22 mouse cellular contexts compared by ENCODE assay signal in the genomic region with DNA sequence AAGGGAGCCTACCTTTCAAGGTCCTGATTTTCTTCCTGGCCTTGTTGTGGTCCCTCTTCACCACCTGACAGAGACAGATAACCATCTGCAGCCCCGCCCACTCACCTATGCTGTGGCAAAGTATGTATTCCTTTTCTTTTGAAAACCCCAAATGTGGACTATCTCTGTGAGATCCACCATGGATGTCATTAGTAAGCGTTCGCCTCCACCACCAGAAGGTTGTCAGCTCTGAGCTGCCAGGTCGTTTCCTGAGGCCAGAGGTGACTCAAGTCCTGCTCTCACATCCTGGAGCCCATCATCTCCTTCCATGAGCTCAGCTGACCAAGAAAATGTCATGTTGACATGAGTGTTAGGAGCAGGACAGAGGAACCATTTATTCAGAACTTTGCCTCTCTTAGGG. TPM values are rescaled to one million over a fixed set of nuclear protein-coding genes. Genes with fewer than 3 reads are reported as not detected.
DNase-seq lines count a peak whose midpoint lies in the region; TF ChIP-seq lines count a peak whose summit lies in the region.
"Had no signal": no experiment of that assay in that cellular context is flagged by ENCODE, and none has a peak within 500 bp of the region (broad histone marks: within the 10 kb centered on the region; RNA-seq: fewer than 3 reads in every experiment).

No protein-coding gene starts in this region.

- no peak overlapping the region for H3K9ac ChIP-seq in heart, adult 2 months (ENCODE audit: low read depth, low read length)

- no peak overlapping the region for H3K27ac ChIP-seq in heart, embryonic 10.5 days
- no peak overlapping the region for H3K27ac ChIP-seq in heart, adult 2 months
- peak overlapping the region; percentile 99 for H3K27ac ChIP-seq in testis, adult 2 months (ENCODE audit: control insufficient read depth, insufficient read depth, low read depth, low read length)

- no peaks in the 10 kb centered on the region for H3K36me3 ChIP-seq in heart, embryonic 10.5 days
- H3K36me3 ChIP-seq in heart, adult 2 months (ENCODE audit: control insufficient read depth, insufficient read depth, low read length): no peaks in the 10 kb centered on the region
- H3K36me3 ChIP-seq in testis, adult 2 months (ENCODE audit: control insufficient read depth, insufficient read depth, low read length): peaks cover 6% of the 10 kb centered on the region
- H3K36me3 ChIP-seq: G1E had no signal

- H3K4me3 ChIP-seq in heart, embryonic 10.5 days: no peak overlapping the region
- no peak overlapping the region for H3K4me3 ChIP-seq in heart, adult 2 months
- H3K4me3 ChIP-seq in testis, adult 2 months (ENCODE audit: control insufficient read depth, low read depth, low read length): peak overlapping the region; percentile 93

- H3K27me3 ChIP-seq in heart, embryonic 10.5 days (ENCODE audit: insufficient read depth, poor library complexity, severe bottlenecking): peaks cover 17% of the 10 kb centered on the region
- H3K27me3 ChIP-seq in heart, adult 2 months (ENCODE audit: control insufficient read depth, insufficient read depth, low read length): no peaks in the 10 kb centered on the region
- no peaks in the 10 kb centered on the region for H3K27me3 ChIP-seq in testis, adult 2 months (ENCODE audit: control insufficient read depth, insufficient read depth, low read length)

- H3K9me3 ChIP-seq in heart, embryonic 10.5 days: no peaks in the 10 kb centered on the region

- peaks cover 10% of the 10 kb centered on the region for H3K4me1 ChIP-seq in heart, embryonic 10.5 days
- H3K4me1 ChIP-seq in heart, adult 2 months (ENCODE audit: control insufficient read depth, insufficient read depth, low read length): no peaks in the 10 kb centered on the region
- H3K4me1 ChIP-seq in testis, adult 2 months (ENCODE audit: control insufficient read depth, insufficient read depth, low read length): no peaks in the 10 kb centered on the region

- no peaks in the 10 kb centered on the region for H3K79me2 ChIP-seq in heart, adult 2 months (replicated peaks; ENCODE audit: control insufficient read depth, insufficient read depth, low read length)

- intact Hi-C loops in heart, postnatal 14 days (cut with DNase I): no loop called here
- intact Hi-C loops in heart, adult 2 months (cut with DNase I): no loop called here

- TF ChIP-seq EP300 in heart, adult 2 months (IDR thresholded peaks at IDR 0.05; ENCODE audit: insufficient read depth, low read depth, low read length): no peak

- TF ChIP-seq POLR2A in heart, adult 2 months (IDR thresholded peaks at IDR 0.05; ENCODE audit: insufficient read depth, low read depth, low read length): no peak
- TF ChIP-seq POLR2A in testis, adult 2 months (IDR thresholded peaks at IDR 0.05; ENCODE audit: control insufficient read depth, low read depth, low read length): 0 out of 2 replicates have a peak, but pooled peaks have one; percentile 20

- WGBS in heart, embryonic 10.5 days: 77% methylated on average over 4 of the region's 4 CpGs
- 58% methylated on average over 4 of the region's 4 CpGs for WGBS in heart, adult 2 months

- TF ChIP-seq CTCF in heart, adult 2 months (IDR thresholded peaks at IDR 0.05): no peak
- TF ChIP-seq CTCF in testis, adult 2 months (IDR thresholded peaks at IDR 0.05; ENCODE audit: control insufficient read depth, insufficient read depth, insufficient replicate concordance, low read depth, low read length): no peak

- DNase-seq in heart, adult 11 months: peak; percentile 71
- DNase-seq in heart, postnatal 14 days: no peak
- DNase-seq in heart, embryonic 10.5 days (ENCODE audit: low spot score): peak; percentile 55
- DNase-seq in heart, adult 2 months: no peak
- no peak for DNase-seq in testis, postnatal 14 days (ENCODE audit: low spot score)
- DNase-seq: adrenal gland, adult 2 months; adrenal gland, adult 8-10 months; adrenal gland, postnatal 10 days; adrenal gland, postnatal 14 days; adrenal gland, postnatal 25 days; adrenal gland, postnatal 36 days; B cell, adult 2 months; cerebellum, adult 11 months; cerebellum, adult 11-12 months; cerebellum, adult 18-20 months had no signal

RNA-seq across cellular contexts. Expression of gene Sptlc1, which starts 43.5 kb away (rescaled TPM):
- 10 to 100 TPM; 13.8 to 15.1 TPM for total RNA-seq in heart, postnatal 14 days (2021)
- 20.2 and 26.3 TPM in 2 replicates for polyA plus RNA-seq in heart, embryonic 10.5 days (2016; fragmentation: Nextera tagmentation; extraction: Ambion mirVana)
- 10 to 100 TPM; 13.9 to 14.3 TPM for total RNA-seq in heart, adult 2 months (2021)
- 8.2 and 14.7 TPM in 2 replicates for polyA plus RNA-seq in heart, adult 2 months (2012; rRNA removed)
- polyA plus RNA-seq in testis, adult 2 months (2012; rRNA removed): 13.4 and 14.5 TPM in 2 replicates
- total RNA-seq: MEL had no signal

RNA-seq across cellular contexts. Expression of gene Msx2, which starts 52.1 kb away (rescaled TPM):
- under 1 TPM; 0.65 to 0.71 TPM for total RNA-seq in heart, postnatal 14 days (2021)
- polyA plus RNA-seq in heart, embryonic 10.5 days (2016; fragmentation: Nextera tagmentation; extraction: Ambion mirVana): 15.3 and 27.4 TPM in 2 replicates
- total RNA-seq in heart, adult 2 months (2021): under 1 TPM; 0.30 to 0.94 TPM
- polyA plus RNA-seq in heart, adult 2 months (2012; rRNA removed): 0.23 and 0.31 TPM in 2 replicates
- polyA plus RNA-seq in testis, adult 2 months (2012; rRNA removed): 0.54 and 0.58 TPM in 2 replicates
- total RNA-seq: CH12.LX, MEL had no signal
- polyA plus RNA-seq: activated CD4-positive, CD25-positive, alpha-beta regulatory T cell, adult 4 months; CD4-positive, CD25-positive, alpha-beta regulatory T cell, adult 4 months; G1E; Patski had no signal

Comparison
In these comparisons a context has a peak if more than half of its experiments do, and no peak if none do; other contexts are left out.
1. DNase-seq: peak in heart, adult 11 months (single experiment) and heart, embryonic 10.5 days (single experiment); none in heart, postnatal 14 days (0 of 2), heart, adult 2 months (0 of 2) and testis, postnatal 14 days (single experiment).
2. RNA of gene Msx2, which starts 52.1 kb away (polyA plus RNA-seq): 15.3 to 27.4 TPM in heart, embryonic 10.5 days; 0.54 to 0.58 TPM in testis, adult 2 months and 0.23 to 0.31 TPM in heart, adult 2 months; every median in the first group is over 10 times any median in the second.